Mouse (Mus musculus): ENCODE data around the gene Wdr81. TPM values are rescaled to one million over a fixed set of nuclear protein-coding genes. Genes with fewer than 3 reads are reported as not detected.
A peak's percentile ranks its signal among the peaks of the same experiment; 100 is the strongest.

Gene Wdr81
- total RNA-seq, 4 experiments from 2014 or later, result 7.9 to 10.1 (median 8.8) TPM

DNA sequence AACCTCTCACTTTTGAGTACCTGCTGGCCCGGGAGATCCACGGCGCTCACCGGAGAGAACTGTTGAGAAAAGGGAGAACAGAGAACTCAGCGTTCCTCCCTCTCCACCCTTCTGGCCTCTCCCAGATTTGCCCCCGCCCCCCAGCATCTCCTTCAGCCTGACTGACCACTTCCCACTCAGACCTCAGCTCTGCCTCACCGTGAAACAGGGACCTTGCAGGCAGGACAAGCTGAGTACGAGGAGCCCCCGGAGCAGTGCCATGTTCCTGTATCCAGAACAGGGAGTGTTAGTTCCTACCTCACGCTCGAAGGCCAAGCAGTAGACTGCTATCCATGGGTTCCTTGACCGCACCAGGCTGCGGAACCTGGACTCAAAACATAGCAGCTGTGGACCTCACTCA lies 16.3 kb downstream of the Wdr81 start:
- DNase-seq (ENCODE audit: low spot score), result no peak

DNA sequence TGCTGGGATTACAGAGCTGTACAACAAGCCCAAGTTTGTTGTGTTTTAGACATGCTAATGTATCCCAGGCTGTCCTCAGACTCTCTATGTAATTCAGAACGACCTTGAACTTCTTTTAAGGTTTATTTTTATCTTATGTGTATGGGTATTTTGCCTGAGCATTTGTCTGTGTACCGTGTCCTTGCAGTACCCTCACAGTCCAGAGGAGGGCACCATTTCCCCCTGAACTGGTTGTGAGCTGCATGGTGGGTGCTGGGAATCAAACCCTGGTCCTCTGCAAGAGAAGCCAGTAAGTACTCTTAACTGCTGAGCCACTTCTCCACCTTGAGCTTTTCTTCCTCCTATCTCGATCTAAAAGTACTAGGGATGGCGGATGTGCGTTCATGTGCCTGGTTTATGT lies 20.4 kb downstream of the Wdr81 start:
- no peak for DNase-seq (ENCODE audit: low spot score)

DNA sequence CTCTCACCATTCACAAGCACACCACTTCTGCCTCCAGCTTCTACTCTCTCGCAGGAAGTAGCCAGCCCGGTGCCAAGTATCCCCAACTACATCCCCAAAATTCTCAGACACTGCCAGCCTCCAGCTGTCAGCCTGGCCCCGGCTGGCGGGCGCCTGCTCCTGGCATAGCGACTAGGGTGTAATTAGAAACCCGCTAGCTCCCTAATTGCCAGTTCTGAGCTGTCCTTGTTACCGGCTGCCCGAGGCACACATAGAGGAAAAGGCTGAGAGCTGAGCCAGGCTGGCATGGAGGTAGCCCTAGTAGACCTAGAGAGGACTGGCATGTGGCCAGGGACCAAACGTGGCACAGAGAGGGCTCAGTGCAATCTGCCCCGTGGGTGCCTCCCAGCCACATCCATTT lies 23.2 kb downstream of the Wdr81 start:
- no peak for DNase-seq (ENCODE audit: low spot score)

DNA sequence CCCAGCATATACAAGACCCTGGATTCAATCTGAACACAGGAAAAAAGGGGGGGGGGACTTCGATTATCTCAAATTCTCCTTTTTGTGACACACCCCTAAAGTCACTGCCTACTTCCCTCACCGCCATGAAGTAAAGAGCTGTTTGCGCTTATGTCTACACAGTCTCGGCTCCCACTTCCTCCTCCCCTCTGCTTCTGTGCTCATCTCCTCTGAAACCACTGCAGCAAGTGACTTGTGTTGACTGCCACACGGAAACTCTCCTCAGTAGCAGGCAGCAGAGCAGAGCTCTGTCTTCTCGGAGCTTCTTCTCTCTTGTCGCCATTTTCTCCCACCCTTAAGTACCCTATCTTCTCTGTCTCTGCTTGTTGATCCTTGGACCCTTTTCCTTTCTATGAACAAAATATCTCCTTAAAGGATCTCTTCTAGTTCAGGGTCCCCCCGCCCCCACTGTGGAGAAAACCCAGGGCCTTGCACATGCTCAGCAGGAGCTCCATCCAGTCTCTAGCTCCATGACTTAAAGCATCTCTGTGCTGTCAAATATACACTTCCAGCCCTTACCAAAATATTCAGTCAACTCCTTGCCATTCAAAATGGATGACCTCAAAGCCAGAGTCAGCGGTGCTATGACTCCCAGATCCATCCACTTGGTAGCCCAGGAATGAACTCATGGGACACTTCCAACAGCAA lies 25.4 kb downstream of the Wdr81 start:
- DNase-seq (ENCODE audit: low spot score), result no peak

DNA sequence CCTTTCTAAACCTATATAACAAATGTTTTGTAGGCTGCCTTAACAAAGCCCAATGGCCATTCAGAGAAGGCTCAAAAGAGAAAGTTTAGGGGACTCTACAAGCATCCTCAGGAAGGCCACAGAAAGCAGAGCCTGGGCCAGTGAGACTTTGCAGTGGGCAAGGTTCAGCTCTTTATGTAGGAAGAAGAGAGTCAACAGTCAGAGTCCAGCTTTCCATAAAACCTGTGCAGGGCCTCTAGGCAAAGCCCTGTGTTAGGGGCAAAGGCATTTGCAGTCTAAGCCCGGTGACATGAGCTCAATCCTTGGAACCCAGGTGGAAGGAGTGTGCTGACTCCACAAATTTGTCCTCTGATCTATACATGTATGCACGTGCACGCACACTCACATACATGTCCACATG lies 30.1 kb downstream of the Wdr81 start:
- DNase-seq (ENCODE audit: low spot score), result no peak

DNA sequence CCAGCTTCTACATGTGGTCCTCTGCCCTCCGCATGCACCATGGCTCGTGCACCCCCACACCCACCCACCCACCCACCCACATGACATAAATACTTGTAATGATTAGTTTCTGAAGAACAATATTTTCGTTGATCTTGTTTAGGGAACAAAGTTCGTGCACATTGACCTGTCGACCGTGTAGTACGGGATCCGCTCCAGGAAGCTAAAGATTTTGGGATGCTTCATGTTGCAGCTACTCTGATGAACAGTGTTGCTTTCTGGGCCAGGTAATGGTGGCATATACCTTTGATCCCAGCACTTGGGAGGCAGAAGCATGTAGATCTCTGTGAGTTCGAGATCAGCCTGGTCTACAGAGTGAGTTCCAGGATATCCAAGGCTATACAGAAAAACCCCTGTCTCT lies 30.5 kb downstream of the Wdr81 start:
- no peak for DNase-seq (ENCODE audit: low spot score)

DNA sequence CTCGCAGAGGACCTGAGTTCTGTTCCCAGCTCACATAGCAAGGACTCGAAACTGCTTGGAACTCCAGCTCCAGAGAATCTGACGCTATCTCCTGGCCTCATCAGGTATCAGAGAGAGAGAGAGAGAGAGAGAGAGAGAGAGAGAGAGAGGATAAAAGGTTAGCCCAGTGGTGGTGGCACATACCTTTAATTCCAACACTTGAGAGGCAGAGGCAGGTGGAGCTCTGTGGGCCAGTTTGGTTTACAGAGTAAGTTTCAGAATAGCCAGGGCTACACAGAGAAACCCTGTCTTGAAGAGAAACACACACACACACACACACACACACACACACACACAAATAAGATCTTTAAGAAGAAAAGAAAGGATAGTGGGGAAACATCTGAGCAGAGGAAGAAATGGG lies 31.4 kb downstream of the Wdr81 start:
- DNase-seq (ENCODE audit: low spot score), result no peak

DNA sequence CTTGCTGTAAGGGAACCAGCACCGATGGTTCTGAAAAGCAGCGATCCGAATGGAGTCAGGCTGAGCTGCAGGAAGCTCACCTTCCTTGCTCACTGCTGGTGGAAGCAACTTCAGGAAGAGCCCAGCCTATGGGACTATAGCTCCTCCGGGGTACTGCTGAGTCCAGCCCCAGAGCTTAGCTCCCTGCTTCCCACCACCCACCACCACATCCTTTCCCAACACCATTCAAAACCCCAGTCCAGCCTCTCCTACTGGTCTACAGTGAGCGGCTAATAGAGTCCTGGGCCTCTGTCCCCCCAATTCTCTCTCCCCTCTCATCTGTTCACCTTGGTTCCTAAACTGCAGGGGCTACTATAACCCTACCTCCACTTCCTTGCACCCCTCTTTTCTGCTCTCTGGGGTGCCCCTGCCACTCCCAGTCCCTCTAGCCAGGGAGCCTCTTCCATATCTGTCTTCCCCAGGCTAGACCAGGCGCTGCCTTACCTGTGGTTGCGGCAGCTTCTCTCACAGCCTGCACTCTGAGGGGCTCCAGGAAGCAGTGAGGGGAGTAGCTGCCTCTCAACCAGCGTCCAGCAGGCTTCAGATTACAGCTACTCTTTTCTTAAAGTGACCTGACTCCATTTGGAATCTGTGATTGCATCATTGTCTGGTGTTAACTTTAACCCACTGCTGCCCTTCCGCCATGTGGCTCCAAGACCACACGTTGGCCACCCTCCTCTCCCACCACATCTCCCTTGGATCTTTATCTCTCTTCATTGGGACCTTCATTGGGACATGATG lies 32.3 kb downstream of the Wdr81 start, which contains the start of gene Serpinf1:
Gene Serpinf1, minus strand, starts transcription at position 689 of the 780 bp plus-strand sequence.
- DNase-seq (ENCODE audit: low spot score), result no peak

DNA sequence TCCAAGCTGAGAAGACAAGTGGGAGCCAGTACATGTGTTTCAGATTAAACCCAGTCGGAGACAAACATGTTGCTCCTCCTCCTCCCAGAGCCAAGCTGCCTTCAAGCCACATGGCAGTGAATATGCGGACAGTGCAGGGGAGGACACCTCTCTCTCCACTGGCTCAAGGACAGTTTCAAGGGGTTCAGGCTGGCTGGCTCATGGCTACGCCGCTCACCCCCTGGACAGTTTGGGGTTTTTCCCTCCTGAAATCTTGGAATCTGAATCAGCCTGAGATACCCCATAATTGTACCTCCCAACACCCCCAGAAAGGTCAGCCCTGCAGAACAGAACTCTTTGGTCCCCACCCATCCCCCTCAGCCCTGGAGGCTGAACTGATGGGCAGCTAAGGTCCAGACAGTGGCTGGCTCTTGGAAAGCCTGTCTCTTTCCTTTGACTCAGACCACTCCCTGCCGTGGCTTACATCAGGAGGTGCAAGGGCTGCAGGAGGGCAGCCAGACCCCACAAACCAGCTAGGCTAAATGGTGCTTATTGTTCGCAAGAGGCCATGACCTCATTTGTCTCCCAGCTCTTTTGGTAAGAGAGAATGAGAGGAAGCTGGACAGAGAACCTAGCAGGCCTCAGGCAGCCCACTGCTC lies 33.0 kb downstream of the Wdr81 start:
- DNase-seq (ENCODE audit: low spot score), result no peak

DNA sequence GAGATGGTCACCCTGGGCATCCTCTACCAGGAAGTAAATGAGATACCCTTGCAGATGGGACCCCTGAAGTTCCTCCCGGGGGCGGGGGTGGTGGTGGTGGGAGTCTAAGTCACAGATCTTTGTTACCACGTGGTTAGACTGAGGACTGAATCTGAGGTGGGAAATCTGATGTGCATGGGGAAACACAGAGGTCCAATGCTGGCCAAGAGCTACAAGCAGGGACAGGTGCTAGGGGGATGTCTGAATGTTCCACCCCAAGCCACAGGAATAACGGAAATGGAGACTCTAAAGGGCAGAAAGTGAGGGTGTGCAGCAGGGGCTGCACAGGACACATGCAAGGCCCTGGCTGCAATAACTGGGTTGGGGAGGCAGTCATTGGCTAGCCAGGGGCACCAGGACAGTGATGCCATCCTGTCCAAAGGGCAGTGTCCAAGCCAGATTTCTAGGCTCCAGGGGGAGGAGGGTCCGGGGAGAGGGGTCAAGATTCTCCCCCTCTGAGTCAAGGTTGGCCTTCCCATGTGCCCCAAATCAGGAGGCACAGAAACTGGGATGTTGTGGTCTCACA lies 33.6 kb downstream of the Wdr81 start:
- DNase-seq (ENCODE audit: low spot score), result no peak

DNA sequence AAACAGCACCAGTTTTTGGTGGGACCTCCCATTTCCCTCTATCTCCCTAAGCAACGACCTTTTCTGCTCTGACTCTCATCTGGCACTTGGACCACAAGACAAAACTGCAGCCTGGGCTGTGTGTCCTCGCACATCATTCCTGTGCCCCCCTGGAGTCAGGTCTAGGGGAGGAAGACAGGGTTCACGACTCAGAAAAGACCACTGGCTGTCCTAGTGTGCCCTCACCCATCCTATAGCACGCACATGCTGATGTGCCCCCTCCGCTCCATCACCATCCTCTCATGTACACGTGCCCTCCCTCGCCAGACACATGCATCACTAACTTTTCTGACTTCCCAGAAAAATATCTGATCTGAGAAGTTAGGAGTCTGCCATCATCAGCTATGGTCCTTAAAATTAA lies 34.5 kb downstream of the Wdr81 start:
- DNase-seq (ENCODE audit: low spot score), result no peak

DNA sequence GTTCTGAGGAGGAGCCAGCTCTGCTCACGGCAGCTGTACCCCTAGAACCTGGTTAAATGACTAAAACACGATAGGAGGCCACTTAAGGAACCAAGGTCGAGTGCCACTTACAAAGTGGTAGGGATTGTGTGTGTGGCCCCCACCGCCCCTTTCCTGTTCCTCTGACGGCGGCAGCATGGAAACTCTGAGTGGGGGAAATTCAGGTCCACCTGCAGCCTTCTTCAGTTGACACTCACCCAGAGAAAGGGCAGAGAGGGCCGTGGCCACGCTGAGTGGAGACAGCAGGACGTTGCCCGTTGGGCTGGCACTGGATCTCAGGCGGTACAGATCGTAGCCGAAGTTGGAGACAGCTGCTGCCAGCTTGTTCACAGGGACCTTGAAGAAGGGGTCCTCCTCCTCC lies 38.5 kb downstream of the Wdr81 start:
- no peak for DNase-seq (ENCODE audit: low spot score)

DNA sequence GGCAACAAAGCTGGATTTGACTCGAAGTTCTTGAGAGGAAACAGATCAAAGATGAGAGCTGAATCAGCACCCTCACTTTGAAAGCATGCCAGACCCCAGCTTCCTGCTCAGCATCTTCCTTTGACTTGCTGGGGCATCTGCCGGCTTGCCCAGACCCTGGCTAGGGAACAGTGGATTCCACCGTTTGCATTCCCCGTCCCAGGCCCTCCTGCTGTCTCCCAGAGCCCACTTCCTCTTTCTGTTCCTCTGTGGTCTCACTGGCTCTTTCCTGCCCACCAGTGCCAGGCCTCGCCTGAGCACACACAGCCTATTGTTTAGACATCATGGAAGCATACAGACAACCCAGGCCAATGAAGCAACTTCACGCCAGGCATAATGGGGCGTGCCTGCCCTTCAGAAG lies 39.4 kb downstream of the Wdr81 start:
- DNase-seq (ENCODE audit: low spot score), result no peak

DNA sequence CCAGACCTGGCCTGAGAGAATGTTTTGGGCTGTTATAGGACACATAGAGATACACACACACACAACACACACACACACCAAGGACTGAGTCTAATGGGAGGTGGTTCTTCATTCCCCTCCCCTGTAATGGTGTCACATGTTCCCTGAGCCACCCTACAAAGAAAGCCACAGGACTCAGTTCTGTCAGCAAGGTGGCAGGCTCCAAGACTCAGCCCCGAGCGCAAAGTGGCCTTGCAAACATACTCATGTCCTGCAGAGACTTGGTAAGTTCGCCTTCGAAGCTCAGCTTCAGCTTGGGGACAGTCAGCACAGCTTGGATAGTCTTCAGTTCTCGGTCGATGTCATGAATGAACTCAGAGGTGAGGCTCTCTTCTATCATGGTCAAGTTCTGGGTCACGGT lies 43.9 kb downstream of the Wdr81 start:
- no peak for DNase-seq (ENCODE audit: low spot score)

DNA sequence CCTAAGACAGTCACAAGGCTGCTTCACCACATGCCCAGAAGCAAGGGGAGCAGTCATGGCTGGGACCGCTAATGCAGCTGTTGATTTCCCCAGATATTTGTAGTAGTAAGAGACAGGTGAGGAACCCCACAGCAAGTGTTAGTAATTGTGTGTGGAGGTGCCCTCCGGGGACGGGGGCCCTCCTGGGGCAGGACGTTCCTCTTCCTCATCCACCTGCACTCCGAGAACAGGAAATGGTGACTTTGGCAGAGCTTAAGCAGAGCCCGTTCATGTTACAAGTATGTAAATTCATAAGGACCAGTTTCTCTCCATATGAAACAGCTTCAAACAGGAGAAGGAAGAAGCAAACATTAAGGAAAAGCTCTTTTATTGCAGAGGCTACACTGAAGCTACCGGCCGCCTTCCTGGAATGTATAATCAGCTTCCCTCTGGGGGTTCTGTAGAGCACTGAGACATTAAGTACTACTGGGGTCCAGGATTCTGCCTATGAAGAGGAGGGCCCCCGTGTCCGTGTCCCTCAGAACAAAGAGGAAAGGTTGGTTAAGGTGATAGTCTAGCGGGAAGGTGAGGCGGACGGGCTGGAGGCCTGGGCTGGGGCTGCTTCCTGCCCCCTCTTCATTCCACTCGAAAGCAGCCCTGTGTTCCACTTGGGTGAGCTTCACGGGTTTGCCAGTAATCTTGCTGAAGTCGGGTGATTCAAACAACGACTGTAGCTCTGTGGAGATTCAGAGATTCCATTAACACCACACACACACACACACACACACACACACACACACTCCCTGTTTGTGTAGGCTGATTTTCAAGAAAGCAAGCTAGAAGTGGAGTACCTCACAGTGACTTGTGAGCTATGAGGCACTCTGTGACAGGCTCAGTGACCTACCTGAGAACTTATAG lies 44.6 kb downstream of the Wdr81 start:
- DNase-seq (ENCODE audit: low spot score), result no peak

DNA sequence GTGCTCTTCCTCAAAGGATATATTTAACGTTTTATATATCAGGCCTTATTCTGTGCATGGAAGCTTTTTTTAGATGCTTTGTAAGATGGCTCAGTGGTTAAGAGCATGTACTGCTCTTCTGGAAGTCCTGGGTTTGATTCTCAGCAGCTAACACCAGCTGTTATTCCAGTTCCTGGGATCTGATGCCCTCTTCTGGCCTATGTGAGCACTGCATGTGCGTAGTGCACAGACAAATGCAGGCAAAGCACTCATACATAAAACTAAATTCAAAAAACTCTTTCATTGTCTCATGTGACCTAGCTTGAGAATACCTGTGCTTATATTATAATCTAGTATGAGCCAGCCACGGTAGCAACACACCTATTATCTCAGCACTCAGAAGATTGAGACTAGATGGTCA lies 47.7 kb downstream of the Wdr81 start:
- no peak for DNase-seq (ENCODE audit: low spot score)

DNA sequence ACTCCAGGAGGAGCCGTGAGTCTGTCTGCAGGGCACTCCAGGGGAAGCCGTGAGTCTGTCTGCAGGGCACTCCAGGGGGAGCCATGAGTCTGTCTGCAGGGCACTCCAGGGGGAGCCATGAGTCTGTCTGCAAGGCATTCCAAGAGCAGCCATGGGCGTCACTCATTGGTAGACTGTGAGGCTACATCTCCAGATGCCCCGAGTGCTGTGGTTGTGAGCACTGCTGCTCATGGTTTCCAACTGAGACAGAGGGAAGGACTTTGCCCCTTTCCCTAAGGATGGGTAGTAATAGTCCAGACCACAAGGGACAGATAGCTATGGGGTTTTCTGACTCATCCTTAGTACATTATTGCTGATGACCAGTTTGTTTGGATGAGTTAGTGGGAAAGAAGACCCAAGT lies 48.4 kb downstream of the Wdr81 start:
- DNase-seq (ENCODE audit: low spot score), result no peak

DNA sequence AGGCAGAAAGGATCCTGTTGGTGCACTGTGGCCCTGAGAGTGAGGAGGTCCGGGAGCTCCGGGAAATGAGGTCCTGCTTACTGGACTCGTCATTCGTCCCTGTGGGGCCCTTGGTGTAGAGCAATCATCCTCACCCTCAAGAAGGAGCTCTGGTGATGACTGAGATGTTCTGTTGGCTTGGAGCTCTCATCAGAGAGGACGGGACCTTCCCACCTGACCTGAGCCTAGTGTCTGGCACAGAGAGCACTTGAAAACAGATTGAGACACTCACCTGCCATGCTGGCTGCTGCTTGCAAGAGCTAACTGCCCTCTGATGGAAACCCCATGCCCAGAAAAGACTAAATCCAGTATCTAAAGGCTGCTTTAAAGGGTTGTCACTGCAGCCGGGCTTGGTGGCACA lies 49.7 kb downstream of the Wdr81 start:
- DNase-seq (ENCODE audit: low spot score), result no peak

DNA sequence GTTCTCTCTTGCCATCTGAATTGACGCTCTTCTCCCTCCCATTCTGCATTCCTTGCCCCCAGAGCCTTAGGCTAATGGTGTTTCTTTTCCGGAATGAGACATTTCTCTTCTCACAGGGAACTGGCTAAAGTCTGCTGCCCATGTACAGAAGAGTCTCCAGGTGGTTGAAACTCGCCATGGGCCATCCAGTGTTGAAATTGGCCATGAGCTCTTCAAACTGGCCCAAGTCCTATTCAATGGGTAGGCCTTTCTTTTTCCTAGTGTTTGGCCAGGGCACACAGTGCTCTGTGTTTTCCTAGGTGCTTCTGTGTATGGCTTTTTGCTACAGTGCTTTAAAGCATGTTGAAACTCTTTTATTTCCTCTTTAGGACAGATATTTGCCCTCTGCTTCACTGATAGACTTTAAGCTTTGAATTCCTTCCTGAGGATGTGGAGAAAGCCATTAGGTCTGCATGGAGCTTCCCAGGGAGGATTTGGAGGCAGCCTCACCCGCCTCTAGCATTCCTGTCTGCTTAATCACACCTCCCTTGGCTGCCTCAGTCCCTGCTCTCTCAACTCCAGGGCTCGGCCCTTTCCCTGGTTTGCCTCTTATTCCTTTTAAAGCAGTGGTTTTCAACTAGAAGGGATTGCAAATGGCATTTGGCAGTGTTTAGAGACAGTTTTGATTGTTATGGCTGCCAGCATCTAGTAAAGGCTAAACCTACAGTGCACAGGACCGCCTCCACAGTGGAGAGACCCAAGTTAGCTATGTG lies 51.0 kb downstream of the Wdr81 start:
- DNase-seq (ENCODE audit: low spot score), result peak; percentile 42

DNA sequence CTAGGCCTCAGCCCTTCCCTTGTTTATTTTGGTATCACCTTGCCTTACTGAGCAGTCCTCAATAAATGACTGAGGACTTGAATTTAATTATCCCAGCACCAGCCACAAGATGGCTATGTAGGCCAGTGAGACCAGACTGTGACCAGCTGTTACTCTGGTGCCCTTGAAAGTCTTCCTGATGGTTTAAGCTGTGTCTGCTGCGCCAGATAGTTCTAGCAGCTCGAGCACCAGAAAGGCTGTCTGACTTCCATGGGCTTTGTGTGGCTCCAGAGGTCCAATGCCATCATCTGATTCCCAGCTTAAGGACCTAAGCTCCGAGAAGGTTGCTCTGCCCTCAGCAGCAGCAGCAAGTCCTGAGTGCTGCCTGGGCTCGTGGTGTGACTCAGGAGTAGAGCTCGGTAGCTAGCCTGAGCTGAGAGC lies 52.2 kb downstream of the Wdr81 start:
- DNase-seq (ENCODE audit: low spot score), result peak; percentile 53

DNA sequence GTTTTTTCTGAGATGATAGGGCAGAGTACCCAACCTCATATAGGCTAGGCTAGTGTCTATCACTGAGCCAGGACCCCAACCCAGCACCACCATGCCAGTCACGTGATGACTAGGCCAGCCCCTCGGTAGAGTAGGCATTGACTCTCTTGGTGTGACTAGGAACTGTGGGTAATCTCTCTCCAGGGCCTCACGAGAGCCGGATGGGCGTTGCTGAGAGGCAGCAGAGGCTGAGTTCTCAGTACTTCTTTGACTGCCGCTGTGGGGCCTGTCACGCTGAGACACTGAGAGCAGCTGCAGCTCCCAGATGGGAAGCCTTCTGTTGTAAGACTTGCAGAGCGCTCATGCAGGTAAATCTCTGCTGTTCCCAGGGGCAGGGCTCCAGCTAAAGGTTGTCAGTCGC lies 54.4 kb downstream of the Wdr81 start:
- DNase-seq (ENCODE audit: low spot score), result no peak

Measured in heart, adult 8-10 months (tissue).